Mouse (Mus musculus): ENCODE data around the gene Tmprss7.

- TF ChIP-seq CTCF (IDR thresholded peaks at IDR 0.05; ENCODE audit: low read depth, low read length) (peak; percentile 23), EP300 (IDR thresholded peaks at IDR 0.05; ENCODE audit: insufficient read depth, low read depth, low read length) (no peak)
Observed at GRCm38 (mm10) chr16:45630347-45630960, 63.0 kb downstream of the Tmprss7 start.
